Mouse (Mus musculus) brain, adult 2 months (tissue): ENCODE data around the gene Rell1.
A peak's percentile ranks its signal among the peaks of the same experiment; 100 is the strongest.

Source experiments
- DNase-seq: peaks from one replicate; pipeline ENCODE4 v3.0.0; 2011; ENCODE audit warnings: low read depth, low spot score

Gene Rell1

DNA sequence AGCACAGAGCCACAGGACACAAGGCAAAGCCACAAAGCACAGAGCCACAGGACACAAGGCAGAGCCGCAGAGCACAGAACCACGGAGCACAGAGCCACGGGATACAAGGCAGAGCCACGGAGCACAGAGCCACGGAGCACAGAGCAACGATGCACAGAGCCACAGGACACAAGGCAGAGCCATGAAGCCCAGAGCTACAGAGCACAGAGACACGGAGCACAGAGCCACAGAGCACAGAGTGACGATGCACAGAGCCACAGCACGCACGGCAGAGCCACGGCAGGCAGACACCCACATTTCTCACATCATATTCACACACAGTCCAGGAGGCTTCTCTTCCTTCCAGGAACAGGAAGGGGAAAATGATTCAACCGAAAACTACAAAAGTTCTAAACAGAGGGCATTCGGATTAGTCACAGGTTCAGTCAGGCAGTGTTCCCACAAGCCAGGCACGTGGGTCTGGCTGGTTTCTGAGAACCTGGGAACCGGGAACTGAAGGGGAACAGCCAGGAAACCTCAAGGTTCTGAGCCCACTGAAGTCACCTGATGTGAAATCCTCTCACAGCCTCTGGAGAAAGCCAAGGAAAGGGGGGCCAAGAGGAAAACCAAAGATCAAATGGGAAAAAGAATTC, 15.2 kb downstream of the Rell1 start:
- peak; percentile 63 for DNase-seq

DNA sequence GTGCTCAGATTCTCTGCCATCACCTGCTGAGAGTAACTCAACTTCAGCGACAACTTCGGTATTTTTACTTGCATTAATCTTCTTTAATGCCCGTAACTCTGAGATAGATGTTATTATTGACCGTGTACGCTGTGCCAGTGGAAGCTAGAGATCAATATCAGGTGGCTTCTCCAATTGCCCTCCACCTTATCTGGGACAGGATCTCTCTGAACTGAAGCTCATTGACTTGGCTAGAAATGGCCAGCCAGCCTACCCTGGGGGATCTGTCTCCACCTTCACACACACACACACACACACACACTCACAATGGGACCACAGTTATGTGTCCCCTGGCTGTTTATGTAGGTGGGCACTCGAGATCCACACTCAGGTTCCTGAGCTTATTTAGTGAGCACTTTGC, 16.7 kb downstream of the Rell1 start:
- DNase-seq: no peak

DNA sequence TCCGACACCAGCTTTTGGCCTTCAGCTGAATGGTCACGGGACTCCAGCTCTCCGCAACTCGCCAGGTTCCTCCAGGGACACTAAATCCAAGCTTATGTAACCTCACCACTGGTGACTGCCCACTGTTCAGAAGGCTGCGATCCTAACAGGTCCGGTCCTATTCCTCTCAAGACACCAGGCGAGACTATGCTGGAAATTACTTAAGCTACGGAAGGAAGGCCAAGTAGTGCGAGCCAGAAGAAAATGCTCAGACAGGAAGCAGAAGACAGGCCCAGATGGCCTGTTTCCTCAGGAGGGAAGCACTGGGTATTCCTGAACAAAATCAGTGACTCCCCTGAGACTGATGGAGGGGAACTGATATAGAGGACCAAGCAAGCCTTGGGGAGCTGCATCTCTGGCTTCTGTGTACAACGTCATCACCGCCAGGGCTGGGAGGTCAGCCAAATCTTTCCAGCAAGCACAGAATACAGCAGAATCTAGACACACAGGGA, 17.2 kb downstream of the Rell1 start:
- peak; percentile 82 for DNase-seq

DNA sequence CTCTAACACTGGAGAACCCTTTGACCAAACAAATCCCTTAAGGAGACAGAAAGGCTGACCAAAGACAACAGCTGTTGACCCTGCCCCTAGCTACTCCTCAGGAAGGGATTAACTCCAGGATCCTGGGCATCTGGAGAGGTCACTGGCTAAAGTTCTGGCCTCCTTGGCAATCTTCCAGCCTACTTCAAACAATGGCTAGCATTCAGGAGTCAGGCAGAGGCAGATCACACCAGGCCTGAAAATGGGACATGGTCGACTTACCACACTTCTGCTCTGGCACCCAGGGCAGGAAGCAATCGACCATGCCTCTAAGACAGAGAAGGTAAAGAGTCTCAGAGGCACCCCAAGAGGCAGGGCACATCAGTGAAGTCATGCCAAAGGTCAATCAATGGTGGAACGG, 19.5 kb downstream of the Rell1 start:
- peak; percentile 27 for DNase-seq

DNA sequence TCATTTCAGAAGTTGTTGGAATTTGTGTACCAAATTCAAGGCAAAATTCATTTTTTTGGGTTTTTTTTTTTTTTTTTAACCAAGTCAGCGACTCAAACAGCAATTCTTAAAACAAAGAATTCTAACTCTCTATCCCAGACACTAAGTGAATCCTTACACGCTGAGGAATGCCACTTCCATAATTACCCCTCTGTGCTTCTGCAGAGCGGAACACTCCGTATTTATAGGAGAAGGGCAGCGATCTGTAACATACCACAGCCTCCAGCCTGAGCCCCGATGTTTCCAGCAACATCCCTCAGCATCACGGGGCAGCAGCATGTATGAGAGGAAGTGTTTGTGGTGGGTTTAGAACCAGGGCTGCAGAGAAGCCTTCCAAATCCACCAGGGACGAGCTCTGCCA, 21.2 kb downstream of the Rell1 start:
- no peak for DNase-seq

DNA sequence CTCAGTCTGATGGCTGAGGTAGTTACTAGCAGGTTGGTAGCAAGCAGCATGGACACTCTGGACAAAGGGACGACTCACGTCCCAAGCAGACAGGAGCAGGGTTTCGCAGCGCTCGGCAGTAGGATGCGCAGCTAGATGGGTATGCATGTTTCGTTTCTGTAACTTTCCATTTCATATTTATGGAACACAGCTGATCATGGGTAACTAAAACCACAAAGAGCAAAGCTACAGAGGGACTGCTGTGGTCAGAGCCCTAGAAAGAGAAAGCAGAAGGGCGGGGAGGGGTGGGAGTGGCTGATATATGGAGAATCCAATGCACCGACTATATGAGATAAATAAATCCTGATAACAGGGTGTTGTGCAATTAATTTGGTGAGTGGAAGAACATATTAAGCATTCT, 25.4 kb downstream of the Rell1 start:
- DNase-seq: no peak

DNA sequence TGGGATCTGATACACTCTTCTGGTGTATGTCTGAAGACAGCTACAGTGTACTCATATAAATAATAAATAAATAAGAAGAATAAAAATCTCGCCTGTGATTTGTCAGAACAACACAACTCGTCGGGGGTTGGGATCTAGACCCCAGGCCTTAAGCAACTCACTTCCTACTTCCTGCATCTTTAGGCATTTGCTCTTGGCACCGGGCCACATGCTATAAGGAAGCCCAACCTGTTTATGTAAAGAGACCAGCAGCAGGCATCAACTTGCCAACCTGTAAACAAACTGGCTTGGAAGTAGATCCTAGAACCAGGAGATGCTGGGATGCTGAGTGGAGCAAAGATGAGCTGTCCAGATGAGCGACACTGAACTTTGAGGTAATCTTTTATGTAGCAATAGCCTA, 26.8 kb downstream of the Rell1 start:
- DNase-seq: no peak

DNA sequence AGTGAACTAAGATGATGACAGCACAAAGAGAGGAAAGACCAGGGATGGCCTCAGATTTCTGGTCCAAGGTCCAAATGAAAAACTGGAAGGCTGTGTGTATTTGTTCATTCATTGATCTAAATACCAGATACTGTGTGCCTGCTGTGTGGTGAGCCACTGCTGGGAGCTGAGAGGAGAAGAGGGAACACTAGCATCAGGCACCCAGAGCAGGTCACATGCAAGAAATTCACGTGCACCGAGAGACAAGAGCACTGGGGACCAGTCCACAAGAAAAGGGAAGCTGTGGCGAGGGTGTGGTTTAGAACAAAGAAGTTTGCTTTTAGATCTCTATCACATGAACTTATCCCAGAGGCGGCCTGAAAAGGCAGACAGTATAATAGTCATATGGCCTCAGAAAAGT, 30.1 kb downstream of the Rell1 start:
- peak; percentile 49 for DNase-seq

DNA sequence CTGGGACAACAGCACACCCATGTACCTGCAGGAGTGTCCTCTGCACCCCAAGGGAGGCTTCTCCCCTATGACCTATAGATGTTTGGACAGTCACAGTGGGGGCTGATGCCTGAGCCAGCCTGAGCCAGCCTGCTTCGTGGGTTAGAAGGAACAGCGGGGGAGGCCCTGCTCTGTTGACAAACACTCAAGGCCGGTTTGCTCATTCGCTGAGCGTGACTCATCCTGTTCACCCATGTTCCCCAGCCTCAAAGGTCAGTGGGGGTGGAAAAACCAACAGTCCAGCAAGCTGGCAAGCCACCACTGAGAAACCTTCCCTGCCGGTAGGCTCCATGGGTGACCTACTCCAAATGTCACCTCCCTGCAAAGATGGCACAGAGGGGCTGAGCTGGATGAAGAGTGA, 32.0 kb downstream of the Rell1 start:
- peak; percentile 91 for DNase-seq

DNA sequence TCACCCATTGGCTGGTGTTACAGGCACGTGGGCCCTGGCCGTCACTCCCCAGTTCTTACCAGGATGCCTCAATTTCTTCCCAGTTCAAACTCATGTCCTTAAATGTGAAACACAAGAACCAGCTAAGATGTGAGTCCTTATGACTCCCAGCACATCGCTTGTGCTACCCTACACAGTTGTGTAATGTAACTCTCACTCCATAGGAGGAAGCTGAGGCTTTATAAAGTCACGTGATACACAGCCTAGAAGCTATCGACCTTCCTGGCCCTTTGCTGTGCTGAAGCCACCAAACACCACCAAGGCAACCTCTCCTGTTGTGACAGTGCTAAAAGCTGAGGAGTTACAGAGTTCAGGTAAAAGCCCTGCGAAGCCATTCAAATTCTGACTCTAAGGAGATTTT, 33.1 kb downstream of the Rell1 start:
- DNase-seq: no peak

DNA sequence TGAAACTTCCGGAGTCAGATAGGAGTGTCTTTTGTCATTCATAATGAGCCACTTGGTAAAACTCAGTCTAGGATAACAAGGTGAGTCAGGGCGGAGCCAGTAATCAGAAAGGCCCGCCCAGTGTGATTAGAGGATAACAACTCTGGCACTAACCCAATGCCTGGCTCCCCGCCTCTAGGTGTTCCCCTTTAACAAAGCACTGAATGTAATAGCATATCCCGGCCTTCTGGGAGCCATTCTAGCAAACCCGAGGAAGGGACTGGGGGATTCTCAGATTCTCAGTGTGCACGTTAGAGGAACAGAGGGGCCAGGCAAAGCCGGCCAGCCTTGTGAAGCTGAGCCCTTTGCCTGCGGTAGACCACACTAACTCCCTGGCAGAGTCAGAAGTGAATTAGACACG, 35.9 kb downstream of the Rell1 start:
- no peak for DNase-seq

DNA sequence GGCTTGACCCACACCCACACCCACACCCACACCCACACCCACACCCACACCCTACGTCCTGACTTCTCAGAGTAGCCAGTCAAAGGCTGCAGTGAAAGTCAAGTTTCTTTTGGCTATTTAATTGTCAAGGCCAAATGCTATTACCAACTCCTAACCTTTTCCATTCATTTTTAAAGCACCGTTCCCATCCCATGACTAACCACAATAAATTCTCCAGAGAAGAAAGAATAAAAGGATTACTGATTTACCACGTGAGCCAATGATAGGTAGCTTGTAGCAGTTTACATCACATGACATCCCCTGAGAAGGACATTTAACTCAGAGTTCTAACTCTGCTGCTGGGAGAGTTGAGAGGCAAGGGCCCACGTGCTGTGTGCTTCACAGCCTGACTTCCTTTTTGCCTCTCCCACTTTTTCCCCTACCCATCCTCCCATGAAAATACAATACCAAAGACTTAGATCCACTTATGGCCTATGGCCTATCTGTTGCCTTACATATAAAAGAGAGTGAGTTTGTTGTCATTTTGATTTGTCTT, 37.8 kb downstream of the Rell1 start:
- DNase-seq: no peak

DNA sequence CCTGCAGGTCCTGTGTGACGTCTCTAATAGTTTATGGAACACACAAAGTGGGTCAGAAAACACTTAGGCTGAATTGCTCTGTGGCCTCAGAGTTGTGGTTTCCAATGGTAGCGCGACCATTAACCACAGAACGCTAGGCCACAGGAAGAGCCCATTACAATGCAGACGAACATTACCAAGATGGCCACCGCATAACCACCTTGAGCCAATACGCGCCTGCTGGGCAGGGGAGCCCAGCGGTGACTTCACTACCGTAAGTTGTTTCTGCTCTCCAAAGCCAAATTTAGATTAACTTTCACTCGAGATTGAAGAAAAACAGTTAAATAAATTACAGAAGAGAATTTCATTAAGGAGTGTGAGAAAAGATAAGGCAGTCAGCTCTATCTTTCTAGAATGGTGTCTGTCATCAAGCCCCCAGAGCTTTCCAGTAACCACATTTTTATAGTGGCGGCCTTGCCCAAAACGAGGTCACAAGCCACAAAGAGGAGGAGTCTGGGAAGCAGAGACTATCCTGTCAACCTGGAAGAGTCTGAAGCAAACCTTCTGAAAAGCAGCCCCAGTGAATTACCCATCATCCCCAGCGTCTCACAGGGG, 43.6 kb downstream of the Rell1 start:
- DNase-seq: no peak

DNA sequence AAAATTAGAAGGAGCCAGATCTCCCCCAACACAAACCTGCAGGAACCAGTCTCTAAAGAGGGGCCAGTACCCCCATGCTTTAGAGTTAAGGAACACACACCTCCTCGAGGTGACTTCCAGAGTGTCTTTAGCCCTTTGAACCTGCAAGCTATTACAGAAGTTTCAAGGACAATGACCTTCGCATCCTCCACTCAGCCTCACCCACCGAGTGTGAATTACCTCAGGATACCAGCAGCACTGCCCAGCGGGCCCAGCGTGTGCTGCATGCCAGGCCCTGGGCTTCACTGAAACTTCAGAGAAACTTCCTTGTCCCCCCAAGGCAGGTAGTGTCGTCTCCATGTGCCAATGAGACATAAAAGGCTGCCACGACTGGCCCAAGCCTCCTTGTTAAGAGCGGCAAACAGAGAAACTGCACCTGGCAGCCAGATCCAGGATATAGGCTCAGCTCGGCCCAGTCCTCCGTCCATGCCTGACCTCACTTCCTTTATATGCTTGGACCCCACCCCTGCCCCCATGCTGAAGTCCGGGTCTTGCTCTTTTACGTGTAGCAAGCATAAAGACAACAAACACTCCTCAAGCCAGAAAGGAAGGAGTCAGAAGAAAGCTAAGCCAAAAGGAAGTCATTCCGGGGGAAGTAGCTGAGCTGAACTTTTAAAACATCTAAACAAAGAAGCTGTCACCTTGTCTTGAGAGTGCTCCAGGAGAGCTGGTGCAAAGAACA, 45.2 kb downstream of the Rell1 start:
- no peak for DNase-seq

DNA sequence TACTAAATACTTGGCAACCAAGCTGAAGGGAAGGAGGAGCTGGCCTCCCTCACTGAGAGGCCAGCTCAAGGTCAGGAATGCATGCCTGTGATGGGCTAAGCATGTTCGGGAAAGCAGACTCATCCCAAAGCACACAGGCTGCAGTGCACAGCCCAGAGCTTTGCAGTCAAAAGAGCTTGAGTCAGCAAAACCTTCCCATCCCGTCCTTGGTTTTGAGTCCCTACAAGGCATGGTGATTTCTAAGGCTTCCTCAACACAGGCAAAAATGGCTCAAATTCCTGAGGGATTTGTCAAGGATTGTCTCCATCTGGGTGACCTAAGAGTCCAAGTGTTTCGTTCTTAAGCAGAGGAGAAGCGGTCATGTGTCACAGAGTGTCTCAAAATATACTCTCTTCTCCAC, 50.5 kb downstream of the Rell1 start:
- no peak for DNase-seq

DNA sequence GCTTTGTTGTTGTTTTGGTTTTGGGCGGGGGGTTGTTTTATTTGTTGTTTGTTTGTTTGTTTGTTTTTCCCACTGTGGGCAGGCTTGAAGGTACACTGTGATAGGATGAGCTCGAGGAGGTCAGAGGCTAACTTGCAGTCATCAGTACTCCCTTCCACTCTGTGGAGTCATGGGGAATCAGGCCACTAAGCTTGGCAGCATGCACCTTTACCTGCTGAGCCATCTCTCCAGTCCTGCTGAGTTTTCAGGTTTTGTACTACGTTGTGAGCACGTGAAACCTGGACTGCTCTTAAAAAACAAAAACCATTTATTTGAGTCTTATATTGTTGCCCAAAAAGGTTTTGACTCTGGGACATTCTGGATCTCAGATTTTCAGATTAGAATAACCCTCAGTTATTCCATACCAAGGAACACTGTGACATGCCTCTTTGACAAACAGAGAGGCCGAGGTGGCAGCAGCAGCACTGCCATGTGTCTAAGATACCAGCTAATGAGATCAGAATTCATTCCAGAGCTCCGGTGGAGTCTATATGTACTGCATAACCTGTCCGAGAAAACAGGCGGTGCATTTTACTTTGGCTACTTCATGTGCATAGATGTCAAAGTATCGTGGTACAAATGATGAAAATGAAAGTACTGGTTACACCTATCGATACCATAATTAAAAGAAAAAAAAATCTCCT, 52.1 kb downstream of the Rell1 start:
- DNase-seq: peak; percentile 47

DNA sequence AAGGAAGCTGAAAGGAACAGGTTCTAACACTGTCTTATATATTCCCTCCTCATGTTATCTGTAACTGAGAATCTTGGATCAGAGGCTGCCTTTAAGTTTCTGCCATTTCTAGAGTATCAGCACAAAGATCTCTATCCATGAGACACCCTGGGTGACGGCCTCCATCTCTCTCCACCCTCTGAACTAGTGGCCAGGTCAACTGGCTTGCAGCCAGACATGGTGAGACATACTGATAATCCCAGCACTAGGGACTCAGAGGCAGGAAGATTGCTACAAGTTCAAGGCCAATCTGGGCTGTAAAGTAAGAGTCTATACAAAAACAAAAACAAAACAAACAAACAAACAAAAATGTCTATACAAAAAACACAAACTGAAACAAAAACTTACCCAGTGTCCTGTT, 53.8 kb downstream of the Rell1 start:
- no peak for DNase-seq

DNA sequence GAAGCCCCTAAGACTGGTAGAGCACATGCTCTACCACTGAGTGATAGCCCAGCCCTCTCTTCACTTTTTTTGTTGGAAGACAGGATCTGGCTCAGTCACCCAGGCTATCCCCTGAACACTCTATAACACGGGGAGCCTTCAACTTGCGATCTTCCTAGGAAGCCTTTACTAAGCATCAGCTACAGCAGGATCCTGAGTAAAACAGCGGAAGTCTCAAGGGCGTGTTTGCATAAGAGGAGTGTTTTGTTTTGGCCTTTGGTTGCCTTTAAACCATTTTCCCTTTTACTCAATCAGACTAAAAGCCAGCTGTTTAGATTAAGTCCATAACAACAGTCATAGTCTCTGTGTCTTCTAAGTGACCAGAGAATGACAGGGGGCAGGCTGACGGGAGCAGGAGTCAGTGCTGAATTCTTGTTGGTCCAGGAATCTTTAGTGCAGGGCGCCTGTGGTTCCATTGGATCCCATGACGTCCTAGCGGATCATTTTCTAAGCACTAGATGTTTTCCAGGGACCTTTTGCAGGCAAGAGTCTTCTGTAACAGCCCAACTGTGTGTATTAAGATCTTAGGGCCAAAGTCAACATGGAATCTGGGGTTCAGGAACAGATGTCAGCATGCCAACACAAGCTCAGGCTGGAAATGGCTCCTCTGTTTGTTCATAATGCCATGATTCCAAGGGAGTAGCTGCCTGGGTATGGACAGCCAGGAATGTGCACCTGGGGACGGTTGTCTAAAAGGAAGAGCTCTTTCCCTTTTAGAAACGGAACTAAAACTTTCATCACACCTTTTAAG, 58.3 kb downstream of the Rell1 start:
- no peak for DNase-seq

DNA sequence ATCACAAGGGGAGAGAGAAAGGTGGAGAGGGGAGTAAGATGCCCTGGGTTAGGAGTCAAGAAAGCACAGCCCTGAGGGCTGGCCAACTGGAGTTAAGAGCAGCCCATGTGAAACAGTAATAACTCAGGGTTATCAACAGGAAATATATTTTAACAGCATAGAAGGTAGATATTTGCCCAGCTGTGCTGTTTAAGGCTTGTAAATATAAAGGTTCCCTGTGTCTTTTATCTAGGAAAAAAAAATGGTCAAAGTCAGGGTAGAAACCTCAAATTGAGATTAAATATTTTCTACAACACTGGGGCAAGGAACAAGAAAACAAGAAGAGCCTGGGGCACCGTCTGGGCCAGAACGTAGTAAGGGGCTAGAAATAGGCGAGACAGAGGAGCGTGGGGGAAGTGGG, 61.2 kb downstream of the Rell1 start:
- DNase-seq: no peak

DNA sequence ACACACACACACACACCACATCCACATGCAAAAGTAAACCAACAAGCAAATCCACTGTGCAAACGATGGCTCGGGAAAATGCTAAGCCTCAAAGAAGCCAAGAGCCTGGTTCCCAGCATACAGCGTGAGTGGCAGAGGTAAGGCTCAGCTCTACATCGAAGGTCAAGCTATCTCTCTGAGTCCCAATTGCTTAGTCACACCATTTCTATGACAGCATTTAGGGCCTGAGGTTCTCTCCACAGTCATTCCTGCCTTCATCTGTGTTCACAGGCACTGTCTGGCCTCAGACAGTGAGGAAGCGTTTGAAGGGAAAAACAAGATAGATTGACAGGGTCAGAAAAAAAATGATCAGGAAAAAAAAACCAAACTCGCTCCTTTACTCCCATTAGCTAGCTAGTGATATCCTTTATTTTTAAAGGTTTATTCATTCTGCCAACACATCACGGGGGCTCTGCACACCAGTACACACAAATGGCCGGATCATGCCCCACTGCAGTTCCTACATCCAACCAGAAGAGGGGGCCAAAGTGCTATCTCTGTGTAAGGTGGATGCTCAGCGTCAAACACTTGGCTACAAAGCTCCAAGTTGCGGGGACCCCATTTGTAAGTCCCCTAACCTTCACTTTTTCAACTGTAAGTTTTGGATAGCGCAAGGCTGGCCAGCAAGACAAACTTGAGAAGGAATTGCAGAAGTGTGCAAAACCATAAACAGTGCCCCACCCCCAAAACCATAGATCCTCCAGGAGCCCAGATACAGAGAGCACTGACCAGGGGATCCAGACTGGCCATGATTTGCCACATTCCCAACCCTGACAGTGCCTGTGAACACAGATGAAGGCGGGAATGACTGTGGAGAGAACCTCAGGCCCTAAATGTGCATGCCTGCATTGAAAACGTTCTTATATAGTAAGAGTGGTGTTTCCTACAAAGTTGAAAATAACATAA, 62.3 kb downstream of the Rell1 start:
- DNase-seq: peak; percentile 91
